12 mouse cellular contexts compared by ENCODE assay signal in genomic region chr9:14200852-14201251, GRCm38 (mm10).
"Had no signal": no experiment of that assay in that cellular context is flagged by ENCODE, and none has a peak within 500 bp of the region (broad histone marks: within the 10 kb centered on the region; RNA-seq: fewer than 3 reads in every experiment).

No protein-coding gene starts in this region.

- DNase-seq: kidney, adult 8-10 months; kidney, postnatal 25 days; liver; liver, embryonic 13.5 days; liver, postnatal 0 days; right cerebral cortex, postnatal 4 days; spleen, adult 18-20 months; thymus, postnatal 25 days had no signal

- H3K36me3 ChIP-seq: liver, embryonic 13.5 days; lung, embryonic 15.5 days; midbrain, embryonic 12.5 days had no signal

- H3K4me3 ChIP-seq: left cerebral cortex, adult 2 months; liver, embryonic 13.5 days; lung, embryonic 15.5 days; midbrain, embryonic 12.5 days had no signal

- H3K27ac ChIP-seq: left cerebral cortex, adult 2 months; liver, embryonic 13.5 days; midbrain, embryonic 12.5 days had no signal

- H3K4me1 ChIP-seq: midbrain, embryonic 12.5 days had no signal

- H3K27me3 ChIP-seq: liver, embryonic 13.5 days; lung, embryonic 15.5 days; midbrain, embryonic 12.5 days had no signal

- ATAC-seq: midbrain, embryonic 16.5 days had no signal
